ENCODE assay signal across 22 mouse cellular contexts in the genomic region with DNA sequence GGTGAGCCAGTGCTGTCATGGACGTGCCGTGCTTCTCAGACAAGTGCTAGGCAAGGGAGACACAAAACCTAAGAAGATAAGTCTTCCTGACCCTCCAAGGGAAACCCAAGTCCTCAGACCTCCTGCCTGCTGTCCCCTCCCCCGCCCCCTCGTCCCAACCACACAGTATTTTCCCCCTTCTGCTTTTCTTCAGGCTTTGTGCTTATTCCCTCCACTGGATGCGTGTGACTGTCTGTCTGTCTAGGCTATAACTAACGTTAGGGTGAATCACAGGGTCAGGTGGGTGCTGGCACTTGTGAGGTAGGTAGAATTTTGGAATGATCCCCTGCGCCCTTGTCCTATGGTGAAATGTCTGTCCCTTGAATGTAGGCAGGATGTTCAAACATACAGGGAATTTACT.
DNase-seq lines count a peak whose midpoint lies in the region; ATAC-seq and TF ChIP-seq lines count a peak whose summit lies in the region.
"Had no signal": no experiment of that assay in that cellular context is flagged by ENCODE, and none has a peak within 500 bp of the region (broad histone marks: within the 10 kb centered on the region; RNA-seq: fewer than 3 reads in every experiment).

No protein-coding gene starts in this region.

- H3K27ac ChIP-seq in cerebellum, adult 2 months (ENCODE audit: insufficient read depth, low read length): no peak overlapping the region
- H3K27ac ChIP-seq: embryonic facial prominence, embryonic 13.5 days; embryonic facial prominence, embryonic 15.5 days; forebrain, embryonic 10.5 days; forebrain, embryonic 12.5 days had no signal

- no peak for DNase-seq in thymus, postnatal 4 days
- no peak for DNase-seq in cerebellum, adult 2 months
- DNase-seq: adrenal gland, adult 2 months; adrenal gland, postnatal 10 days; adrenal gland, postnatal 25 days; cerebellum, adult 11 months; cerebellum, adult 18-20 months; cerebellum, adult 9-10 months; cerebellum, postnatal 10 days; cerebellum, postnatal 25 days; embryo, embryonic 11 days had no signal

- 82% methylated on average over 7 of the region's 7 CpGs for WGBS in cerebellum, adult 2 months

- peak overlapping the region; percentile 64 for H3K4me3 ChIP-seq in megakaryocyte, embryonic 14.5 days (replicated peaks)
- H3K4me3 ChIP-seq in cerebellum, adult 2 months (replicated peaks; ENCODE audit: insufficient read depth, low read depth, low read length): no peak overlapping the region
- H3K4me3 ChIP-seq: embryonic facial prominence, embryonic 13.5 days; embryonic facial prominence, embryonic 15.5 days; erythroblast, embryonic 14.5 days; forebrain, embryonic 10.5 days; forebrain, embryonic 12.5 days had no signal

- H3K4me1 ChIP-seq in megakaryocyte, embryonic 14.5 days: peaks cover 54% of the 10 kb centered on the region
- peaks cover 4% of the 10 kb centered on the region; the same call in 1 of the 2 replicates for H3K4me1 ChIP-seq in cerebellum, adult 2 months (ENCODE audit: control insufficient read depth, insufficient read depth, low read length)
- H3K4me1 ChIP-seq: forebrain, embryonic 12.5 days had no signal

- H3K9me3 ChIP-seq in megakaryocyte, embryonic 14.5 days: no peaks in the 10 kb centered on the region
- H3K9me3 ChIP-seq: embryonic facial prominence, embryonic 13.5 days; embryonic facial prominence, embryonic 15.5 days; forebrain, embryonic 10.5 days; forebrain, embryonic 12.5 days had no signal

- TF ChIP-seq POLR2A in cerebellum, adult 2 months (IDR thresholded peaks at IDR 0.05; ENCODE audit: borderline replicate concordance, insufficient read depth, low read length): no peak

- no peak for TF ChIP-seq CTCF in cerebellum, adult 2 months (IDR thresholded peaks at IDR 0.05; ENCODE audit: borderline replicate concordance, insufficient read depth, low read depth, low read length)

- peaks cover 5% of the 10 kb centered on the region for H3K27me3 ChIP-seq in megakaryocyte, embryonic 14.5 days (replicated peaks)
- no peaks in the 10 kb centered on the region for H3K27me3 ChIP-seq in cerebellum, adult 2 months (ENCODE audit: control insufficient read depth, insufficient read depth, low read length)
- H3K27me3 ChIP-seq: embryonic facial prominence, embryonic 13.5 days; embryonic facial prominence, embryonic 15.5 days; forebrain, embryonic 12.5 days had no signal

- no peaks in the 10 kb centered on the region for H3K36me3 ChIP-seq in megakaryocyte, embryonic 14.5 days (replicated peaks; ENCODE audit: low read length)
- H3K36me3 ChIP-seq: embryonic facial prominence, embryonic 13.5 days; embryonic facial prominence, embryonic 15.5 days; forebrain, embryonic 10.5 days; forebrain, embryonic 12.5 days had no signal

- no peak; the same call in 1 of the 2 replicates for ATAC-seq in megakaryocyte, adult 5-6 weeks (ENCODE audit: poor library complexity, severe bottlenecking)
- ATAC-seq in common myeloid progenitor, adult 5-6 weeks (replicated peaks; ENCODE audit: low read depth, poor library complexity, severe bottlenecking): peak; percentile 59
- ATAC-seq in granulocyte monocyte progenitor cell, adult 5-6 weeks (replicated peaks; ENCODE audit: poor library complexity, severe bottlenecking): peak; percentile 64
- ATAC-seq: forebrain, embryonic 14.5 days; forebrain, embryonic 16.5 days had no signal
